Mouse (Mus musculus): ENCODE data around the gene Angptl2. TPM values are rescaled to one million over a fixed set of nuclear protein-coding genes. Genes with fewer than 3 reads are reported as not detected.

Angptl2 gene
- polyA plus RNA-seq, 1 experiment from 2014 or later, result 33.8 TPM

DNA sequence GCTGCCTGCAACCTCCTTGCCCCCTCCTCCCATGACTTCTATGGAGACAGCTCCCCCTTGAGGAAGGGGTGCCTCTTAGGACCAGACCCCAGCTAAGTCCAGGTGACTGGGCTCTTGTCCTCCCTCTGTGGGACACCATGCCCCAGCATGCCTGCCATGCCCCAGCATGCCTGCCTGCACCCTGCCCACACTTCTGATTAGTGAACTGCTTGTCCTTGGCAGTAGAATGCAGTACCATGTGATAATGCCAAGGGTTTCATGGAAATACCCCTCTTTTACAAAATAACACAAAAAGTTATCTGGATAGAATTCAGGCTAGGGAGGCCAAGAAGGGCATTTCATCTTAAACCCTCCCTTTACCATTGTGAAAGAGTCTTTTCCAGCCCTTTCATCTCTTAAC, 29.5 kb downstream of the Angptl2 start:
- no peak for TF ChIP-seq EP300 (IDR thresholded peaks at IDR 0.05)
- peak; percentile 18 for TF ChIP-seq CTCF (IDR thresholded peaks at IDR 0.05)
- Histone ChIP-seq H3K4me2 (replicated peaks; ENCODE audit: low read depth, low read length) (no peak overlapping the region), H3K4me1 (ENCODE audit: insufficient read depth, low read depth, low read length) (no peaks in the 10 kb centered on the region), H3K27me3 (replicated peaks; ENCODE audit: insufficient read depth, low read length) (no peaks in the 10 kb centered on the region), H3K27ac (ENCODE audit: low read length) (no peak overlapping the region), H3K9ac (replicated peaks; ENCODE audit: low read depth) (no peak overlapping the region), H3K9me3 (ENCODE audit: low read length) (no peaks in the 10 kb centered on the region), H3K36me3 (ENCODE audit: insufficient read depth, low read length) (no peaks in the 10 kb centered on the region), H3K4me3 (ENCODE audit: low read depth, low read length) (no peak overlapping the region)
- no peak for DNase-seq (ENCODE audit: low spot score)
- ATAC-seq, result no peak; the same call in 1 of the 2 replicates

DNA sequence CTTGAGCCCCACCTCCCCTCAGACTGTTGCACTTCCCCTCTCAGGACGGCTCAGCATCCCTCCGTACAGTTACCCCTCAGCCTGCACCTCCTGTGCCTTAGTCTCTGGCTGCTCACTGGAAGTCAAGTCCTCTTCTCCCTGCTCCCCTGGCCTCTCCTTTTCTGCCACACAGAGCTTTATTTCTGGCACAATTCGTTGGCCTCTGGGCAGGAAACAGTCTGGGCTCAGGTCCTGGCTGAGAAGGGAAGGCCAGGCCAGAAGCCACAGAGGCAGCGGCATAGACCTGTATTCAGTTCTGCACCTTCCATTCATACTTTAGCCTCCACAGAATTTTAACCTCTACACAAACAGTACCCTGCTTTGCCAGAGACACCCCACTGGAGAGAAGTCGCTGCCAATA, 31.0 kb downstream of the Angptl2 start:
- H3K4me2 ChIP-seq (replicated peaks; ENCODE audit: low read depth, low read length), result no peak overlapping the region
- H3K9ac ChIP-seq (replicated peaks; ENCODE audit: low read depth), result no peak overlapping the region
- no peak for DNase-seq (ENCODE audit: low spot score)
- H3K4me3 ChIP-seq (ENCODE audit: low read depth, low read length), result no peak overlapping the region
- no peaks in the 10 kb centered on the region for H3K4me1 ChIP-seq (ENCODE audit: insufficient read depth, low read depth, low read length)
- no peaks in the 10 kb centered on the region for H3K36me3 ChIP-seq (ENCODE audit: insufficient read depth, low read length)
- no peak for ATAC-seq
- H3K9me3 ChIP-seq (ENCODE audit: low read length), result no peaks in the 10 kb centered on the region
- no peak overlapping the region for H3K27ac ChIP-seq (ENCODE audit: low read length)
- TF ChIP-seq CTCF (IDR thresholded peaks at IDR 0.05) (no peak), EP300 (IDR thresholded peaks at IDR 0.05) (no peak)
- H3K27me3 ChIP-seq (replicated peaks; ENCODE audit: insufficient read depth, low read length), result no peaks in the 10 kb centered on the region
- 81% methylated on average over 5 of the region's 5 CpGs for whole genome bisulfite sequencing

GRCm38 (mm10) chr2:33248549-33248948, 32.7 kb downstream of the Angptl2 start:
- TF ChIP-seq CTCF (IDR thresholded peaks at IDR 0.05), result no peak
- TF ChIP-seq EP300 (IDR thresholded peaks at IDR 0.05), result no peak
- DNase-seq (ENCODE audit: low spot score), result no peak
- no peaks in the 10 kb centered on the region for H3K9me3 ChIP-seq (ENCODE audit: low read length)

GRCm38 (mm10) chr2:33249922-33250633, 34.2 kb downstream of the Angptl2 start:
- no peak overlapping the region for H3K4me2 ChIP-seq (replicated peaks; ENCODE audit: low read depth, low read length)
- DNase-seq (ENCODE audit: low spot score) (no peak), ATAC-seq (no peak)
- 49% methylated on average over 3 of the region's 3 CpGs for WGBS
- TF ChIP-seq EP300 (IDR thresholded peaks at IDR 0.05) (no peak), CTCF (IDR thresholded peaks at IDR 0.05) (no peak)
- no peaks in the 10 kb centered on the region for H3K36me3 ChIP-seq (ENCODE audit: insufficient read depth, low read length)
- H3K27me3 ChIP-seq (replicated peaks; ENCODE audit: insufficient read depth, low read length), result no peaks in the 10 kb centered on the region
- no peak overlapping the region for H3K9ac ChIP-seq (replicated peaks; ENCODE audit: low read depth)
- no peaks in the 10 kb centered on the region for H3K4me1 ChIP-seq (ENCODE audit: insufficient read depth, low read depth, low read length)
- H3K9me3 ChIP-seq (ENCODE audit: low read length), result no peaks in the 10 kb centered on the region
- H3K4me3 ChIP-seq (ENCODE audit: low read depth, low read length), result no peak overlapping the region
- no peak overlapping the region for H3K27ac ChIP-seq (ENCODE audit: low read length)

More at GRCm38 (mm10) chr2:33248549-33248948, 32.7 kb downstream of the Angptl2 start:
- no peak overlapping the region for H3K27ac ChIP-seq (ENCODE audit: low read length)
- H3K4me3 ChIP-seq (ENCODE audit: low read depth, low read length), result no peak overlapping the region
- no peaks in the 10 kb centered on the region for H3K4me1 ChIP-seq (ENCODE audit: insufficient read depth, low read depth, low read length)
- no peaks in the 10 kb centered on the region for H3K27me3 ChIP-seq (replicated peaks; ENCODE audit: insufficient read depth, low read length)
- H3K36me3 ChIP-seq (ENCODE audit: insufficient read depth, low read length), result no peaks in the 10 kb centered on the region
- 65% methylated on average over 7 of the region's 7 CpGs for WGBS
- ATAC-seq, result no peak
- H3K9ac ChIP-seq (replicated peaks; ENCODE audit: low read depth), result no peak overlapping the region
- H3K4me2 ChIP-seq (replicated peaks; ENCODE audit: low read depth, low read length), result no peak overlapping the region

- Histone ChIP-seq H3K4me1 (ENCODE audit: insufficient read depth, low read depth, low read length) (no peaks in the 10 kb centered on the region), H3K4me3 (ENCODE audit: low read depth, low read length) (no peak overlapping the region), H3K36me3 (ENCODE audit: insufficient read depth, low read length) (no peaks in the 10 kb centered on the region), H3K27me3 (replicated peaks; ENCODE audit: insufficient read depth, low read length) (no peaks in the 10 kb centered on the region), H3K27ac (ENCODE audit: low read length) (no peak overlapping the region), H3K9me3 (ENCODE audit: low read length) (no peaks in the 10 kb centered on the region), H3K9ac (replicated peaks; ENCODE audit: low read depth) (no peak overlapping the region), H3K4me2 (replicated peaks; ENCODE audit: low read depth, low read length) (no peak overlapping the region)
- DNase-seq (ENCODE audit: low spot score), result no peak
- ATAC-seq, result no peak
- TF ChIP-seq CTCF (IDR thresholded peaks at IDR 0.05) (no peak), EP300 (IDR thresholded peaks at IDR 0.05) (no peak)
- 83% methylated on average over 6 of the region's 6 CpGs for WGBS
These were observed 36.9 kb downstream of the Angptl2 start for GRCm38 (mm10) chr2:33252751-33253150.

GRCm38 (mm10) chr2:33253572-33254190, 37.8 kb downstream of the Angptl2 start:
- Histone ChIP-seq H3K4me3 (ENCODE audit: low read depth, low read length) (no peak overlapping the region), H3K27me3 (replicated peaks; ENCODE audit: insufficient read depth, low read length) (no peaks in the 10 kb centered on the region), H3K36me3 (ENCODE audit: insufficient read depth, low read length) (no peaks in the 10 kb centered on the region), H3K9ac (replicated peaks; ENCODE audit: low read depth) (no peak overlapping the region), H3K4me1 (ENCODE audit: insufficient read depth, low read depth, low read length) (no peaks in the 10 kb centered on the region), H3K9me3 (ENCODE audit: low read length) (no peaks in the 10 kb centered on the region), H3K4me2 (replicated peaks; ENCODE audit: low read depth, low read length) (no peak overlapping the region), H3K27ac (ENCODE audit: low read length) (no peak overlapping the region)
- 55% methylated on average over 4 of the region's 4 CpGs for WGBS
- TF ChIP-seq EP300 (IDR thresholded peaks at IDR 0.05) (no peak), CTCF (IDR thresholded peaks at IDR 0.05) (no peak)
- peak; percentile 13 for DNase-seq (ENCODE audit: low spot score)
- peak; percentile 30; the same call in 1 of the 2 replicates for ATAC-seq

Data from lung, postnatal 0 days (tissue).